Mouse (Mus musculus) forebrain, embryonic 13.5 days (tissue): Measurements from ENCODE around the gene Pdxk. TPM values are rescaled to one million over a fixed set of nuclear protein-coding genes. Genes with fewer than 3 reads are reported as not detected.

Source experiments
- ATAC-seq: fragments of 200-750 bp; cut with Nextera tagmentation; 2 replicates; pipeline ENCODE4 v1.8.0; 2017
- H3K27ac ChIP-seq: fragments of 300-500 bp; sonication (generic); 2 replicates; pipeline ENCODE4 v1.5.1; 2015; ENCODE audit warnings: inconsistent platforms, mild to moderate bottlenecking, moderate library complexity
- H3K27me3 ChIP-seq: fragments of 300-500 bp; sonication (generic); 2 replicates; pipeline ENCODE4 v1.6.1; 2015; ENCODE audit warnings: mild to moderate bottlenecking, inconsistent platforms
- H3K36me3 ChIP-seq: fragments of 300-500 bp; sonication (generic); 2 replicates; pipeline ENCODE4 v1.6.1; 2015; ENCODE audit warnings: mild to moderate bottlenecking, inconsistent platforms; ENCODE audit not compliant: poor library complexity, severe bottlenecking
- H3K4me1 ChIP-seq: fragments of 300-500 bp; sonication (generic); 2 replicates; pipeline ENCODE4 v1.6.1; 2015; ENCODE audit warnings: inconsistent platforms
- H3K4me2 ChIP-seq: fragments of 300-500 bp; sonication (generic); 2 replicates; pipeline ENCODE4 v1.6.1; 2015; ENCODE audit warnings: inconsistent platforms, mild to moderate bottlenecking, moderate library complexity
- H3K4me3 ChIP-seq: fragments of 300-500 bp; sonication (generic); 2 replicates; pipeline ENCODE4 v1.5.1; 2015; ENCODE audit warnings: mild to moderate bottlenecking, inconsistent platforms
- H3K9ac ChIP-seq: fragments of 300-500 bp; sonication (generic); 2 replicates; pipeline ENCODE4 v1.6.1; 2015; ENCODE audit warnings: mild to moderate bottlenecking, inconsistent platforms
- H3K9me3 ChIP-seq: fragments of 300-500 bp; sonication (generic); replicated peaks from 2 replicates; pipeline ENCODE4 v1.6.1; 2016; ENCODE audit warnings: inconsistent platforms
- WGBS: fragments of 180-500 bp; shearing (Covaris S2); methylation state at CpG from one replicate; pipeline ENCODE4 v1.1.7; 2015; 5-methylcytosine and 5-hydroxymethylcytosine counted together
- polyA plus RNA-seq: library from polyadenylated mRNA; unstranded; fragments of >200 nt; fragmentation: Nextera tagmentation; extraction: Ambion mirVana; gene quantifications from 2 replicates; pipeline ENCODE4 v1.2.1, GENCODE M21; 2015

The Pdxk gene
- polyA plus RNA-seq, 1 experiment from 2014 or later = 7.3 TPM

GRCm38 (mm10) chr10:78409035-78409788, 55.6 kb downstream of the Pdxk start:
- WGBS = 83% methylated on average over 9 of the region's 9 CpGs
- no peak for ATAC-seq
- peaks cover 15% of the 10 kb centered on the region for H3K4me1 ChIP-seq
- no peak overlapping the region for H3K4me2 ChIP-seq
- H3K4me3 ChIP-seq = no peak overlapping the region
- peaks cover 66% of the 10 kb centered on the region for H3K36me3 ChIP-seq
- H3K27ac ChIP-seq = no peak overlapping the region
- no peaks in the 10 kb centered on the region for H3K27me3 ChIP-seq
- no peaks in the 10 kb centered on the region for H3K9me3 ChIP-seq
- H3K9ac ChIP-seq = no peak overlapping the region

GRCm38 (mm10) chr10:78407132-78407531, 57.6 kb downstream of the Pdxk start:
- no peaks in the 10 kb centered on the region for H3K27me3 ChIP-seq
- ATAC-seq = no peak
- no peak overlapping the region for H3K9ac ChIP-seq
- no peak overlapping the region for H3K27ac ChIP-seq
- H3K9me3 ChIP-seq = no peaks in the 10 kb centered on the region
- H3K36me3 ChIP-seq = peaks cover 87% of the 10 kb centered on the region
- WGBS = 92% methylated on average over 4 of the region's 4 CpGs
- H3K4me3 ChIP-seq = no peak overlapping the region
- H3K4me2 ChIP-seq = no peak overlapping the region
- H3K4me1 ChIP-seq = peaks cover 12% of the 10 kb centered on the region

GRCm38 (mm10) chr10:78406152-78406551, 58.6 kb downstream of the Pdxk start:
- Histone ChIP-seq H3K4me2 (no peak overlapping the region), H3K9ac (no peak overlapping the region), H3K27me3 (no peaks in the 10 kb centered on the region), H3K27ac (no peak overlapping the region), H3K4me1 (peaks cover 4% of the 10 kb centered on the region; the same call in 1 of the 2 replicates), H3K4me3 (no peak overlapping the region), H3K9me3 (no peaks in the 10 kb centered on the region), H3K36me3 (peaks cover 97% of the 10 kb centered on the region)
- 95% methylated on average over 6 of the region's 6 CpGs for WGBS
- ATAC-seq = no peak

- Histone ChIP-seq H3K4me2 (no peak overlapping the region), H3K36me3 (peaks cover 84% of the 10 kb centered on the region), H3K9me3 (no peaks in the 10 kb centered on the region), H3K27ac (no peak overlapping the region), H3K4me3 (no peak overlapping the region), H3K4me1 (peaks cover 7% of the 10 kb centered on the region; the same call in 1 of the 2 replicates), H3K27me3 (no peaks in the 10 kb centered on the region), H3K9ac (no peak overlapping the region)
- 94% methylated on average over 14 of the region's 14 CpGs for WGBS
- ATAC-seq = no peak
Observed at GRCm38 (mm10) chr10:78402301-78402922, 62.4 kb downstream of the Pdxk start.

GRCm38 (mm10) chr10:78401127-78401526, 63.6 kb downstream of the Pdxk start:
- Histone ChIP-seq H3K9ac (no peak overlapping the region), H3K27ac (no peak overlapping the region), H3K4me2 (no peak overlapping the region), H3K4me3 (no peak overlapping the region), H3K36me3 (peaks cover 71% of the 10 kb centered on the region), H3K4me1 (peaks cover 11% of the 10 kb centered on the region), H3K27me3 (no peaks in the 10 kb centered on the region), H3K9me3 (no peaks in the 10 kb centered on the region)
- no peak for ATAC-seq
- WGBS = 87% methylated on average over 2 of the region's 2 CpGs

GRCm38 (mm10) chr10:78399090-78399657, 65.6 kb downstream of the Pdxk start:
- Histone ChIP-seq H3K27ac (no peak overlapping the region), H3K4me3 (no peak overlapping the region), H3K4me2 (no peak overlapping the region), H3K9me3 (no peaks in the 10 kb centered on the region), H3K9ac (no peak overlapping the region), H3K36me3 (peaks cover 53% of the 10 kb centered on the region), H3K4me1 (peaks cover 18% of the 10 kb centered on the region), H3K27me3 (no peaks in the 10 kb centered on the region)
- no peak for ATAC-seq
- 48% methylated on average over 17 of the region's 17 CpGs for WGBS

GRCm38 (mm10) chr10:78396625-78396885, 68.2 kb downstream of the Pdxk start:
- peaks cover 27% of the 10 kb centered on the region for H3K36me3 ChIP-seq
- ATAC-seq = no peak; the same call in 1 of the 2 replicates
- H3K4me2 ChIP-seq = peak overlapping the region; percentile 47; the same call in 1 of the 2 replicates
- H3K9ac ChIP-seq = no peak overlapping the region
- peaks cover 20% of the 10 kb centered on the region for H3K4me1 ChIP-seq
- H3K27me3 ChIP-seq = peaks cover 11% of the 10 kb centered on the region
- no peak overlapping the region for H3K27ac ChIP-seq
- no peaks in the 10 kb centered on the region for H3K9me3 ChIP-seq
- no peak overlapping the region for H3K4me3 ChIP-seq
- 61% methylated on average over 4 of the region's 4 CpGs for WGBS

- peaks cover 22% of the 10 kb centered on the region for H3K36me3 ChIP-seq
- 0 out of 2 replicates have a peak overlapping the region, but pooled peaks have one; percentile 28 for H3K9ac ChIP-seq
- peak overlapping the region; percentile 49 for H3K27ac ChIP-seq
- peak; percentile 90 for ATAC-seq
- H3K9me3 ChIP-seq = no peaks in the 10 kb centered on the region
- H3K4me1 ChIP-seq = peaks cover 20% of the 10 kb centered on the region
- peak overlapping the region; percentile 47 for H3K4me2 ChIP-seq
- WGBS = 2% methylated on average over 17 of the region's 17 CpGs
- H3K27me3 ChIP-seq = peaks cover 16% of the 10 kb centered on the region
- H3K4me3 ChIP-seq = peak overlapping the region; percentile 14; the same call in 1 of the 2 replicates
Observed at GRCm38 (mm10) chr10:78395819-78396624, 68.8 kb downstream of the Pdxk start.

GRCm38 (mm10) chr10:78395377-78395776, 69.4 kb downstream of the Pdxk start:
- H3K4me3 ChIP-seq = no peak overlapping the region
- H3K27ac ChIP-seq = peak overlapping the region; percentile 49; the same call in 1 of the 2 replicates
- no peak overlapping the region for H3K4me2 ChIP-seq
- no peak overlapping the region for H3K9ac ChIP-seq
- H3K4me1 ChIP-seq = peaks cover 20% of the 10 kb centered on the region
- peaks cover 23% of the 10 kb centered on the region for H3K27me3 ChIP-seq
- H3K36me3 ChIP-seq = peaks cover 15% of the 10 kb centered on the region
- H3K9me3 ChIP-seq = no peaks in the 10 kb centered on the region
- 79% methylated on average over 3 of the region's 3 CpGs for WGBS
- no peak; the same call in 1 of the 2 replicates for ATAC-seq

- H3K36me3 ChIP-seq = no peaks in the 10 kb centered on the region
- H3K27me3 ChIP-seq = peaks cover 40% of the 10 kb centered on the region
- H3K9me3 ChIP-seq = no peaks in the 10 kb centered on the region
- ATAC-seq = no peak
- WGBS = 3% methylated on average over 18 of the region's 18 CpGs
- H3K4me2 ChIP-seq = 0 out of 2 replicates have a peak overlapping the region, but pooled peaks have one; percentile 12
- H3K4me1 ChIP-seq = peaks cover 13% of the 10 kb centered on the region
- H3K9ac ChIP-seq = no peak overlapping the region
- H3K4me3 ChIP-seq = no peak overlapping the region
- no peak overlapping the region for H3K27ac ChIP-seq
Observed at GRCm38 (mm10) chr10:78392072-78392471, 72.7 kb downstream of the Pdxk start.

GRCm38 (mm10) chr10:78390982-78391470, 73.7 kb downstream of the Pdxk start:
- Histone ChIP-seq H3K27me3 (peaks cover 40% of the 10 kb centered on the region), H3K27ac (no peak overlapping the region), H3K4me3 (no peak overlapping the region), H3K4me1 (peaks cover 8% of the 10 kb centered on the region), H3K9ac (no peak overlapping the region), H3K4me2 (no peak overlapping the region), H3K9me3 (no peaks in the 10 kb centered on the region), H3K36me3 (no peaks in the 10 kb centered on the region)
- no peak for ATAC-seq
- 12% methylated on average over 4 of the region's 4 CpGs for WGBS
